Mouse (Mus musculus) stomach, embryonic 16.5 days (tissue): ENCODE measurements around the gene Wdr60. TPM values are rescaled to one million over a fixed set of nuclear protein-coding genes. Genes with fewer than 3 reads are reported as not detected.

Experiments used
- ATAC-seq: fragments of 200-750 bp; cut with Nextera tagmentation; 2 replicates; pipeline ENCODE4 v1.8.0; 2017; ENCODE audit warnings: moderate number of reproducible peaks, moderate TSS enrichment; ENCODE audit not compliant: insufficient read depth, low FRiP score
- H3K27ac ChIP-seq: fragments of 300-500 bp; sonication (generic); 2 replicates; pipeline ENCODE4 v1.5.1; 2014; ENCODE audit warnings: low read length
- H3K27me3 ChIP-seq: fragments of 300-500 bp; sonication (generic); 2 replicates; pipeline ENCODE4 v1.6.1; 2014; ENCODE audit warnings: low read length, control low read depth, mixed read lengths; ENCODE audit not compliant: control insufficient read depth, insufficient read depth
- H3K36me3 ChIP-seq: fragments of 300-500 bp; sonication (generic); 2 replicates; pipeline ENCODE4 v1.6.1; 2014; ENCODE audit warnings: low read length; ENCODE audit not compliant: control insufficient read depth, insufficient read depth
- H3K4me1 ChIP-seq: fragments of 300-500 bp; sonication (generic); 2 replicates; pipeline ENCODE4 v1.6.1; 2014; ENCODE audit warnings: low read length, control low read depth, mixed read lengths; ENCODE audit not compliant: control insufficient read depth, insufficient read depth
- H3K4me2 ChIP-seq: fragments of 300-500 bp; sonication (generic); 2 replicates; pipeline ENCODE4 v1.6.1; 2014; ENCODE audit warnings: low read depth, low read length, mixed read lengths
- H3K4me3 ChIP-seq: fragments of 300-500 bp; sonication (generic); replicated peaks from 2 replicates; pipeline ENCODE4 v1.5.1; 2014; ENCODE audit warnings: mild to moderate bottlenecking, low read length
- H3K9ac ChIP-seq: fragments of 300-500 bp; sonication (generic); 2 replicates; pipeline ENCODE4 v1.6.1; 2014; ENCODE audit warnings: low read length
- H3K9me3 ChIP-seq: fragments of 300-500 bp; sonication (generic); replicated peaks from 2 replicates; pipeline ENCODE4 v1.6.1; 2016; ENCODE audit warnings: low read length, control low read depth; ENCODE audit not compliant: control insufficient read depth
- WGBS: fragments of 180-500 bp; shearing (Covaris S2); extraction: QIAGEN DNeasy Blood & Tissue Kit; methylation state at CpG from one replicate; pipeline ENCODE4 v1.1.7; 2014; 5-methylcytosine and 5-hydroxymethylcytosine counted together
- polyA plus RNA-seq: library from polyadenylated mRNA; unstranded; fragments of >200 nt; fragmentation: Nextera tagmentation; extraction: Ambion mirVana; gene quantifications from 2 replicates; pipeline ENCODE4 v1.2.1, GENCODE M21; 2015

The Wdr60 gene
- polyA plus RNA-seq, 1 experiment from 2014 or later = 18.6 TPM

DNA sequence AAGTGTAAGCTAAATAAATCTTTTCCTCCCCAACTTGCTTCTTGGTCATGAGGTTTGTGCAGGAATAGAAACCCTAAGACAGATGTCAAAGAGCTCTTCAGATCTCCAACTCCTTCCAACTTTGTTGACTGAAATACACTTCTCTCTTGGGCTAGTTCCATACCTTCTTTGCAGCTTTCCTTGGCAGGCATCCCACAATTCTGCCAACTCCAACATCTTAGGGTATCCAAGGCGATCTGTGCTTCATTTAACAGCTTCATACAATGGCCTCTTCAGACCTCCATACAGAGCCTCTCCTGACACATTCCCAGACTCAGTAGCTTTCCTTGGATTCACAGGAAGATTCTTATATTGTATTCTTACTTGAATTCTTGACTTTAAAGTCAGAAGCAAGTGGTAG is 10.9 kb upstream of the Wdr60 start:
- Histone ChIP-seq H3K9me3 (no peaks in the 10 kb centered on the region), H3K4me2 (no peak overlapping the region), H3K4me3 (no peak overlapping the region), H3K36me3 (no peaks in the 10 kb centered on the region), H3K27me3 (no peaks in the 10 kb centered on the region), H3K9ac (no peak overlapping the region), H3K27ac (no peak overlapping the region), H3K4me1 (0 out of 2 replicates have a peak, but pooled peaks cover 2% of the 10 kb centered on the region)
- ATAC-seq = no peak
- WGBS = 74% methylated on average over 1 of the region's 1 CpGs

DNA sequence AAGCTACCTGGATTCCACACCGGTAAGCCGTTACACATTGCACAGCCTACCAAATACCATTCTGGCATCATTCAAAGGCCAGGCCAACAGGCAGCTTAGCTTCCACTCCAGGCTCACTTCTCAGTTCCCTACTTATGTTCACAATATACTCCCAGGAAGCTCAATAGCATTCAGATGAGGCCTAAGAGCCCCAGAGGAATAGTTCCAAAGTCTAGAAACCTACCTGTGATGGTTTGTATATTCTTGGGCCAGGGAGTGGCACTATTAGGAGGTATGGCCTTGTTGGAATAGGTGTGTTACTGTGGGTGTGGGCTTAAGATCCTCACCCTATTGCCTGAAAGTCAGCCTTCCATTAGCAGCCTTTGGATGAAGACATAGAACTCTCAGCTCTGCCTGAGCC is 8.2 kb upstream of the Wdr60 start:
- Histone ChIP-seq H3K9me3 (no peaks in the 10 kb centered on the region), H3K4me3 (no peak overlapping the region), H3K36me3 (no peaks in the 10 kb centered on the region), H3K9ac (no peak overlapping the region), H3K27me3 (no peaks in the 10 kb centered on the region), H3K27ac (no peak overlapping the region), H3K4me2 (no peak overlapping the region), H3K4me1 (0 out of 2 replicates have a peak, but pooled peaks cover 2% of the 10 kb centered on the region)
- WGBS = 87% methylated on average over 2 of the region's 2 CpGs
- ATAC-seq = no peak

DNA sequence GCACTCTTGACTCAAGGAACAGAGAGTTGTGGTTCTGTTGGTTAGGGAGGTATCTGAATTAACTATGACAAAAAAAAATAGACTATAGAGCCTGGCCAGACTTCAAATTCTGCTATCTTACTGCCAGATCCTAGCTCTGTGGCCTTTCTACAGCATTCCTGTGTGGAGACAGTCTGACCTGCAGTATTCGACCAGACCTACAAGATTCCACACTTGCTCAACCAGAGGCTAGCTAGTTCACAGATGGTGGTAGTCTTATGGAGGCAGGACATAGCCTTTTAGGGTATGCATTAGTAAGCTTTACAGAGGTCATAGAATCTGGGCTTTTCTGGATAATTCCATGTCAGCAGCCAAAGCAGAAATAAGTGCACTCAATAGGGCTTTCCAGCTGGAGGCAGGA is 7.7 kb upstream of the Wdr60 start:
- Histone ChIP-seq H3K4me3 (no peak overlapping the region), H3K9ac (no peak overlapping the region), H3K9me3 (no peaks in the 10 kb centered on the region)

DNA sequence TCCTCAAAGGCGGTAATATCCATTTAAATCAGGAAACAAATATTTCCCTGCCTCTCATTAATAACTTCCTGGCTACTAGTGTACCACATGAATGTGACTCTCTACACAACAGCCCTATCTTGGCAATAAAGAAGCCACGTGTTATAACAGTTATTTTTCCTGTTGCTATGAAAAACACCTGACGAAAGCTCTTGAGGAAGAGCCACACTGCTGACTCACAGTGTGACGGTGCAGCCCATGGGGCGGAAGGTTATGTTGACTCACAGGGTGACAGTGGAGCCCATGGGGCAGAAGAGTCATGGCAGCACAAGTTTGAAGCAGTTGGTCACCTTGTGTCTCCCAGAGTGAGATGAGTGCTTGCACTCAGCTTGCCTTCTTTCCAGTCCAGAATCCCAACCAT is 6.6 kb upstream of the Wdr60 start:
- peak; percentile 21; the same call in 1 of the 2 replicates for ATAC-seq
- 65% methylated on average over 5 of the region's 5 CpGs for WGBS
- Histone ChIP-seq H3K4me3 (no peak overlapping the region), H3K9ac (no peak overlapping the region), H3K9me3 (no peaks in the 10 kb centered on the region), H3K27me3 (no peaks in the 10 kb centered on the region), H3K27ac (no peak overlapping the region), H3K4me2 (no peak overlapping the region), H3K4me1 (0 out of 2 replicates have a peak, but pooled peaks cover 2% of the 10 kb centered on the region), H3K36me3 (no peaks in the 10 kb centered on the region)

More for the DNA sequence above, 7.7 kb upstream of the Wdr60 start:
- WGBS = 72% methylated on average over 1 of the region's 1 CpGs
- Histone ChIP-seq H3K27me3 (no peaks in the 10 kb centered on the region), H3K27ac (no peak overlapping the region), H3K36me3 (no peaks in the 10 kb centered on the region), H3K4me1 (0 out of 2 replicates have a peak, but pooled peaks cover 2% of the 10 kb centered on the region), H3K4me2 (no peak overlapping the region)
- ATAC-seq = no peak

DNA sequence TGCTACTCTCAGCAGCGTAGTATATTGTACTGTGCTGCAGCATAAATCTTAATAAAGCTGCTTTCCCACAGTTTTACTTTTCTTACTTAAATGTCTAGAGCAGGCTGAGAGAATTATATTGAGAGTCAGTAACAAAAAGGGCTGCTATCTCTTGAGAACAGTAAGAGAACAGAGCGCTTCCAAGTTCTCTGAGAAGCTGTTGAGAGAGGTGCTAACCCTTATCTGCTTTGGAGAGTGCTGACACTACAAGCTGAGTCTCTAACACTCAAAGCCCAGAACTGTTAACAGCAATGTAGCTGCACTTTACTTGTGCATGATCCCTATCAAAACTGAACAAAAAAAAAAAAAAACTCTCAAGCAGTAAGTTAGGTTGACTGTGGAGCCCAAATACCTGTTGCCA is 2.5 kb upstream of the Wdr60 start:
- WGBS = 73% methylated on average over 2 of the region's 2 CpGs
- no peak overlapping the region for H3K9ac ChIP-seq
- H3K4me2 ChIP-seq = no peak overlapping the region
- no peaks in the 10 kb centered on the region for H3K27me3 ChIP-seq
- H3K4me1 ChIP-seq = no peaks in the 10 kb centered on the region
- ATAC-seq = no peak
- H3K27ac ChIP-seq = no peak overlapping the region
- no peak overlapping the region for H3K4me3 ChIP-seq
- no peaks in the 10 kb centered on the region for H3K9me3 ChIP-seq
- H3K36me3 ChIP-seq = no peaks in the 10 kb centered on the region

DNA sequence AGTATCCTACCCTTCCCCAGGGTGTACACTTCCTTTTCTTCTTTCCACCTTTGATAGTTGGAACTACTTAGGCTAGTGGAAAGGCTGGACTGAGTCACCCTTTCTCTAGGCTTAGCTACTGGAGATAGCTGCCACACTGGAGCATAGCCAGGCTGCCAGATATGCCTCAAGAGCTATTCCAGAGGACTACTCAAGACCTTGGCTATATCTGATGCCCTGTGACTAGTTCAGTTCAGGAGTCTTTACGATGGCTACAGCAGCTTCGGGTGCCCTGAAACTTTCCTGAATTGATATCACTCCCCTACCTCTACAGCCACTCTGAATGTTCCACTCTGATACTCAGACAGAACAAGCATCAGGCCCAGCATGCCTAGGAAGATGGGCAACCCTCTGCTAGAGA is 1.9 kb upstream of the Wdr60 start:
- no peak for ATAC-seq
- no peak overlapping the region for H3K4me3 ChIP-seq
- H3K27ac ChIP-seq = no peak overlapping the region
- H3K9me3 ChIP-seq = no peaks in the 10 kb centered on the region
- H3K9ac ChIP-seq = no peak overlapping the region
- H3K4me1 ChIP-seq = no peaks in the 10 kb centered on the region
- H3K4me2 ChIP-seq = no peak overlapping the region
- no peaks in the 10 kb centered on the region for H3K27me3 ChIP-seq
- 91% methylated on average over 2 of the region's 2 CpGs for WGBS
- no peaks in the 10 kb centered on the region for H3K36me3 ChIP-seq

DNA sequence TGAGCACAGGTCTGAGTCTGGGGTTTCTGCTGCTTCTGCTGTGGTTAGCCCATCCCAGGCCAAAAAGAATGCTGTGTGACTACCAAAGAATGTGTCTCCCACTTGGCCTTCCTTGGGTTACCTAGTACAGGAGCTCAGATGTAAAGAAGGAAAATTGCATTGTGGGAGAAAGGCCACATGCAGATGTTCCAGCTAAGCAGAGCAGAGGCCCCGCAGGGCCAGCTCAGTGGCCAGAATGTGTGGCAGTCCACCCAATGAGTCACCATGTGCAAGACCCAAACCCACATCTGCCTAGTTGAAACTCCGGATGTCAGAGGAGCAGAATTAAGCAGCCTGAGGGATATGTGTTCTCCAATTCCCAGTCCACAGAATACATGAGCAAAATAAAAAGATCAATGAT is 4.5 kb downstream of the Wdr60 start:
- Histone ChIP-seq H3K27ac (no peak overlapping the region), H3K4me2 (no peak overlapping the region), H3K4me1 (no peaks in the 10 kb centered on the region), H3K9ac (no peak overlapping the region), H3K4me3 (no peak overlapping the region), H3K27me3 (no peaks in the 10 kb centered on the region), H3K36me3 (no peaks in the 10 kb centered on the region; the same call in 1 of the 2 replicates), H3K9me3 (no peaks in the 10 kb centered on the region)
- 74% methylated on average over 2 of the region's 2 CpGs for WGBS
- ATAC-seq = no peak

DNA sequence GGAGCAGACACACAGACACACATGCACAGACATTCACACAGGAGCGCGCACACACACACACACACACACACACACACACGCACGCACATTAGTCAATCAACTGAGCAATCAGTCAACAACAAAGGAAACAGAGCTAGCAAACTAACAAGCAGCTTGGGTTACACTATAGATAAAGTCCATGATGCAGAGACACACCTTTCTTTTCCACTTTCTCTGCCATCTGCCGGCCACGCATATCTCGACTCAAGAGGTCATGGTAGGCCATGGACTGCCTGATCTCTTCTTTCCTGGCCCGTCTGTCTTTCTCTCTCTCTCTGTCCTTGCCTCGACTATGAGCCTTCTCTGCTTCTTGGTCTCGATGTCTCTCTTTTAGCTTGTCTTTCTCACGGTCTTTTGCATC is 7.2 kb downstream of the Wdr60 start:
- Histone ChIP-seq H3K9me3 (no peaks in the 10 kb centered on the region), H3K27me3 (no peaks in the 10 kb centered on the region), H3K27ac (no peak overlapping the region), H3K9ac (no peak overlapping the region), H3K4me2 (no peak overlapping the region), H3K4me3 (no peak overlapping the region), H3K4me1 (no peaks in the 10 kb centered on the region), H3K36me3 (no peaks in the 10 kb centered on the region; the same call in 1 of the 2 replicates)
- no peak for ATAC-seq
- 82% methylated on average over 11 of the region's 11 CpGs for WGBS

DNA sequence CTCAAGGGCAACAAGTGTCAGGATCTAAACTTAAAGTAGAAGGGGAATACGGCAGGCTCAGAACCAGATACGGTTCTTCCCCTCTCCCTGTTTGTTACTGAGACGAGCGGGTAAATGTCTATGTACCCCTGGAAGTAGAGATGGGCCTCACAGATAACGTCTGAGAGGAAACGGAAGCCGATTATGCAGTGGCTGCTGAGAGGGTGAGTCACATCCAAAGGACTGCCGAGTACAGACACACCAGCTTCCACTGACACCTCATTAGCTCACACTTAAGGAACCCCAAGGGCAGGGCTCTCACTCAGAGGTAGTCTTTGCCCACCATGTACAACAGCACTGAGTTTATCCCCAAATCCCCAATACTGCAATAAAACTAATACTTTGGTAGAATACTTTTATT is 8.2 kb downstream of the Wdr60 start:
- no peaks in the 10 kb centered on the region for H3K27me3 ChIP-seq
- WGBS = 66% methylated on average over 8 of the region's 8 CpGs
- no peak overlapping the region for H3K4me2 ChIP-seq
- no peaks in the 10 kb centered on the region; the same call in 1 of the 2 replicates for H3K36me3 ChIP-seq
- H3K27ac ChIP-seq = no peak overlapping the region
- no peak for ATAC-seq
- H3K4me1 ChIP-seq = no peaks in the 10 kb centered on the region
- no peak overlapping the region for H3K4me3 ChIP-seq
- no peak overlapping the region for H3K9ac ChIP-seq
- H3K9me3 ChIP-seq = no peaks in the 10 kb centered on the region

DNA sequence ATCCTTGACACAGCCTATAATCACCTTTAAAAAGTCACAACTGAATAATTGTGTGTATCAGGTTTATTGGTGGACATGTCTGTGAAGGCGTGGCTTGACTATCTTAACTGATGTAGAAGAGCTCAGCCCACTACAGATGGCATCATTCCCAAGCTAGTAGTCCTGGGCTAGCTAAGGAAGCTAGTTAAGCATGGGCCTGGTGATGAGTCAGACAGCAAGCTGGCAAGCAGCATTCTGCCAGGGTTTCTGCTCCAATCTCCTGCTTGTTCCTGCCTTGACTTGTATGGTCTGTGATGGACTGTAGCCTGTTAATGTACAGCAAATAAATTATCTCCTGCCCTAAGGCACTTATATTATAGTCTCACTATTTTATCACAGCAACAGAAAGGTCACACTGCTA is 18.2 kb downstream of the Wdr60 start:
- ATAC-seq = no peak
- Histone ChIP-seq H3K27me3 (no peaks in the 10 kb centered on the region), H3K9me3 (no peaks in the 10 kb centered on the region), H3K27ac (no peak overlapping the region), H3K4me3 (no peak overlapping the region), H3K9ac (no peak overlapping the region), H3K4me1 (no peaks in the 10 kb centered on the region), H3K36me3 (0 out of 2 replicates have a peak, but pooled peaks cover 5% of the 10 kb centered on the region), H3K4me2 (no peak overlapping the region)
- WGBS = 83% methylated on average over 1 of the region's 1 CpGs
